Mouse (Mus musculus) testis, postnatal 14 days (tissue): Measurements from ENCODE around the gene Eif5a2.
A peak's percentile ranks its signal among the peaks of the same experiment; 100 is the strongest.
"Not testable (repeated sequence)": the region's sequence is repeated elsewhere in the genome, so short reads cannot be mapped to it uniquely, and the experiment has no call there.

Source experiments
- DNase-seq: peaks from one replicate; pipeline ENCODE4 v3.0.0; 2021; ENCODE audit warnings: low spot score

Gene Eif5a2

DNA sequence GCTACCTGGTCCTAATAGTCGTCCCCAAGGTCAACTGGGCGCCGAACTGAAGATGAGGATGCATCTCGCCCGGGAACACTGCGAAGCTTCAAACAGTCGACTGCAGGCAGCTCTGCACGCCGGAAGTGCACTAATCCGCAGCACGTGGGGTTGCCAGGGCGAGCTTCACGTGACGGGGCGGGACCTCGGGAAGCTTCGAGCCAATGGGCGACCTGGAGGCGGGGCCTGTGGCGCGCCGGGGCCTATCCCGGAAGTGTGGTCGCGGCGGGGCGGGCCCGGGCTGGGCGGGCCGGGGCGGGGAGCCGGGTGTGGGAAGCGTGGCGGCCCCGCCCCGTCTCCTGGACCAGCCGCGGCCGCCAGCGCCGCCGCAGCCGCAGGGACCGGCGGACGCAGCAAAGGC, at the start of gene Eif5a2:
Gene Eif5a2, plus strand, starts transcription at position 283 of the 400 bp plus-strand sequence.
- DNase-seq: peak; percentile 95

GRCm38 (mm10) chr3:28734712-28735111, 46.4 kb upstream of the Eif5a2 start:
- no peak for DNase-seq

GRCm38 (mm10) chr3:28736981-28737380, 44.1 kb upstream of the Eif5a2 start:
- DNase-seq: no peak

GRCm38 (mm10) chr3:28740353-28740752, 40.7 kb upstream of the Eif5a2 start:
- no peak for DNase-seq

GRCm38 (mm10) chr3:28743251-28743650, 37.8 kb upstream of the Eif5a2 start:
- DNase-seq: no peak

GRCm38 (mm10) chr3:28745835-28746483, 35.1 kb upstream of the Eif5a2 start:
- DNase-seq: peak; percentile 42

DNA sequence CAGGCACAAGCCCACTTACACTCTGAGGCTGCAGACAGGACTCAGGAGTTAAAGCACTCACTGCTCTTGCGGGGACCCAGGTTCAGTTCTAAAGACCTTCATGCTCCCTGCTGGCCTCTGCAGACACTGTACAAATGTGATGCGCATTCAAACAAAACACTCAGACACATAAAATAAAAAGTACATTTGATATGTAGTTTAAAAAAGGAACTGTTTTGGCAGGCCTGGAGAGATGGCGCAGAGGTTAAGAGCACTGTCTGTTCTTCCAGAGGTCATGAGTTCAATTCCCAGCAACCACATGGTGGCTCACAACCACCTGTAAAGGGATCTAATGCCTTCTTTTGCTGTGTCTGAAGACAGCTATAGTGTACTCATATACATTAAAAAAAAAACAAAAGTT, 32.9 kb upstream of the Eif5a2 start:
- DNase-seq: no peak

DNA sequence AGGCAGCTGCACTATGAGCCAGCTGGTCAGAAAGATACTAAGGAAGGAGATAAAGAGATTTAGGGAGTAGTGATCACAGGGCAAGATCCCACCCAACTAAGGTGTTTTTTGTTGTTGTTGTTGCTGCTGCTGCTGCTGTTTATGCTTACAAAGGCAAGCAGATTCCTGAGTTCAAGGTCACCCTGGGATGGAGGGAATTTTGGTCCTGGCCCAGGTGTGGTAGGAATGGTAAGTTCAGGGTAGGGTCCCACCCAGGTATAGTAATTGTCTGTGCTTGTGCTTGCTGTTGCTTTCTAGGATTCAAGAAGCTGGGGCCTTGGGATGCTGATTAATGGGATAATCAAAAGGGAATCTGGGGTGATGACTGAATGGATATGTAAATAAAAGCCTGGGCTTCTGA, 32.1 kb upstream of the Eif5a2 start:
- no peak for DNase-seq

GRCm38 (mm10) chr3:28755477-28755876, 25.6 kb upstream of the Eif5a2 start:
- no peak for DNase-seq

- DNase-seq: no peak
Measured at GRCm38 (mm10) chr3:28761225-28761789, 19.8 kb upstream of the Eif5a2 start.

- no peak for DNase-seq
Measured at GRCm38 (mm10) chr3:28766935-28767334, 14.1 kb upstream of the Eif5a2 start.

DNA sequence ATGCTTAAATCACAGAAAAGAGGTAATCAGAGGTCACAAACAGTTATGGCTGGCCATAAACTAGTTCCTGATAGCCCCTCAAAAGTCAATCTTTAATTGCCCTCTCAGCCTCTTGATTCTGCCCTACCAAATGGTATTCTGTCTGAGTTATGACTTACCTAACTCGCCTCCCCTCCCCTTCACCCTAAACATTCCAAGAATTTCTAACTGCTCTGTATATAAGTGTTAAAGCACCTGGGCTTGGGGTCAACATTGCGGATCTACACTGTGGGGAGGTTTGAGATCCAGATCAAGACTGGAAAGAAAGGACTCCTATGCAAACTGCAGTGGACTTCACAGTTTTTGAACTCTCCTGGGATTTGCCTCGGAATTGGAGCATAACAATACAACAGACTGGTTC, 12.9 kb upstream of the Eif5a2 start:
- no peak for DNase-seq

- DNase-seq: not testable (repeated sequence)
Measured at GRCm38 (mm10) chr3:28772919-28773318, 8.2 kb upstream of the Eif5a2 start.

- no peak for DNase-seq
Measured at GRCm38 (mm10) chr3:28775361-28775760, 5.7 kb upstream of the Eif5a2 start.

DNA sequence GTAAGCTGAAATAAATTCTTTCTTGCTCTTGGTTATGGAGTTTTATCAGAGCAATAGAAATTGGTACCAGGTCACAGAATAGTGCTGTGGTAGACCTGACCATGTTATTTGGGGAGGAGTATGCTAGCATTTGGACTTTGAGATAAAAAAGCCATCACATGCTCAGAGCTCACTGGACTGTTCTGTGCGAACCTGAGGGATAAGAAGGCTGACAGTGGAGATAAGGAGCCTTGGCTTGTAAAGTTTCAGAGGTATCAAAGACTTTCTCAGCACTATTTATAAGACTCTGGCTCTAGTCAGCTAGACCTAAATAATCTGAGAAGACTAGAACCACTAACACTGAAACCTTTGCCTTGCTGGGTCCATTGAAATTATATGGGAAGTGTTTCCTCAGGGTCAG, 5.1 kb upstream of the Eif5a2 start:
- DNase-seq: no peak

DNA sequence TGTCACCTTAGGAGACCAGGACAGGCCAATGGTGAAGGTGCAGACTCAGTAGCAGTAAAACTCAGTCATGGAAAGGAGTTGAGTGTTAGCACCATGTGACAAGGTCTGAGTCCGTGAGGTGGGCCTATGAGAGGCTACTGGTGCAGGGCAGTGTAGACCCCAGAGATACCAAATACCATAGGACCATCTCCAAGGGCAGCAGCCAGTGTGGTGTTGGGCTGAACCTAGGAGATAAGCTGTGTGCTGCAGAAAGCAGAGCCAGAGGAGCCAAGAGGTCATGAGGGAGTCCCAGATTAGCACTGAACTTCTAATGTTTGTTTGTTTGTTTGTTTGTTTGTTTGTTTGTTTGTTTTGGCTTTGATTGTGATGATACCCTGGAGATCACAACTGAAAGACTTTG, 4.6 kb upstream of the Eif5a2 start:
- no peak for DNase-seq

DNA sequence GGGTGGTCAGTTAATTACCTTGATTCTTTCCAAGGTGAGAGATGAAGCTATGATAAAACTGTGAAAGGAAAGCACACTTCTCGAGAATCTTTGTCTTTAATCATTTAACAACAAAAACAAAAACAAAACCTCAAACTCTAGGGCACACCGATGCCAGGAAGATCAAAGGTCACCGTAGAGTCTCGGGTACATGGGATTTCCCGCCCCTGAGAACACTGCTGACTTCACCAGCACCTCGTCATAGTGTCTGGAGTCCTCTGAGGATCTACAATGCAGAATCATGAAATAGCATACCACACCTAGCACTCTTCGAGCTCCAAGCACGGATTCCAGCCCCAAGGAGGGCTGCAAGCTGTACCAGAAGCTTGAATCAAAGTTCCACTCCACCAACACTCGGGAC, 565 bp upstream of the Eif5a2 start:
- DNase-seq: no peak

- DNase-seq: no peak
Measured at GRCm38 (mm10) chr3:28781422-28781821, 346 bp downstream of the Eif5a2 start.

DNA sequence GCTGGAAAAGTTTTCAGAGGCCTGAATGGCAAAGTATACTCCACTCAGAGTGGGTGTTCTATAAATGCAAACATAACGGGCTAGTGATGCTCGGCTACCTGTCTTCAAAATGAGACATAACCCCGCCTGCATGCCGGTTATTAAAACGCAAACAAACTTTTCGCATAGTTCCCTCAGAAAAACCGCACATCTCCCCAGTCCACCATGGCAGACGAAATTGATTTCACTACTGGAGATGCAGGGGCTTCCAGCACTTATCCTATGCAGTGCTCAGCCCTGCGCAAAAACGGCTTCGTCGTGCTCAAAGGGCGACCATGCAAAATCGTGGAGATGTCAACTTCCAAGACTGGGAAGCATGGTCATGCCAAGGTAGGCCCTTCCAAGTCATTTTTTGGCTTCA, 772 bp downstream of the Eif5a2 start:
- no peak for DNase-seq

DNA sequence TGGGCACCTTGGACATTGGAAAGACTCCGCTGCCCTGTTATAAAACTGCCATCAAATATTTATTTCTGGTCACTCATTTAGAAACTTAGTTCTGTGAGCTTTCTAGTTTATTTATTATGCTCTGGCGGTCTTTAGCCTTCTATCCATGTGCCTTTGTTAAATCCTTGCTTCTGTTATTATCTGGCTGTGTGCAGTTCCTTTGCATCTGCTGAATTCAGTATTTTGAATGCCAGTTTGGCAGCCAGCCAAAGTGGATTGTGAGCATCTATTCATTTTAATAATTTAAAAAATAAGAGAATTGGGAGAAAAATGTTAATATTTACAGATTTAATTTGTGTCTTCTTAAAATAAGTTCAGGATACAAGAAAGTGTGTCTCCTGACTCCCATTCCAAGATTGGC, 3.1 kb downstream of the Eif5a2 start:
- no peak for DNase-seq

- no peak for DNase-seq
Measured at GRCm38 (mm10) chr3:28794835-28795234, 13.8 kb downstream of the Eif5a2 start.

DNA sequence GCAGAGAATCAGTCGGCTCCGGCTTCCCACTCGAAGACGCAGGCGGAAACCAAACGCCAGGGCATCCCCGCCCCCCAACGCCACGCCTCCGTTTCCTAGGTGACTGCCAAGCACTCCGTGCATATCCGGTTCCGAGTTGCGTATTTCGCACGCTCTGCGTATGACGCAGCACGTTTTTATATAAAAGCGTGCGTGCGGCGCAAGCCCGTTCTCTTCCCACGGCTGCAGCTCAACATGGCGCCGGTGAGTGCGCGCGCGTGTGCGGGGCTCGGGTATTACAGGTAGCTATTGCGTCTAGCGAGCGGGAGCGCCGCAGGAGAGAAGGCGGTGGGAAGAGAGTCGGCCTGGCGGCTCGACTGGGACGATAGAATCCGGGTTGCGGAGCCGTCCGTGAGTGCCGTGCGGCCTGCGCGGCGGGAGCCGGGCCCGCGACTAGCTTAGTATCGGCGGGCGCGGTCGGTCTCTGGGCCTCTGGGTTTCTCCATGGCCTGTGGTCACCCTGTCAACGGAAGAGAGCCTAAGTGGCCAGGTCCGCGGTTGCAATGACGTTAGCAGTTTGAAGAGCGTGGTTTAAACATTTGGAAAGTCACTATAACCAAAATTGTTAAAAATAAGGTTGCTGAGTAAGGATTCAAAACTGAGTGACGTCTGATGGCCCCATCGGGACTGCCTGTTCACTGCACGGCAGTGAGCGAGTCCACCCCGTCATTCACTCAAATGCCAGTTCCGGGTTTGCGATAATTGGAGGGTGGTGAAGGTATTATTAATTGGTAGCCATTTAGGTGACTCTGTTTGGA, 24.4 kb downstream of the Eif5a2 start, which contains the start of gene Rpl22l1:
Gene Rpl22l1, plus strand, starts transcription at position 136 of the 797 bp plus-strand sequence.
- peak; percentile 97 for DNase-seq

DNA sequence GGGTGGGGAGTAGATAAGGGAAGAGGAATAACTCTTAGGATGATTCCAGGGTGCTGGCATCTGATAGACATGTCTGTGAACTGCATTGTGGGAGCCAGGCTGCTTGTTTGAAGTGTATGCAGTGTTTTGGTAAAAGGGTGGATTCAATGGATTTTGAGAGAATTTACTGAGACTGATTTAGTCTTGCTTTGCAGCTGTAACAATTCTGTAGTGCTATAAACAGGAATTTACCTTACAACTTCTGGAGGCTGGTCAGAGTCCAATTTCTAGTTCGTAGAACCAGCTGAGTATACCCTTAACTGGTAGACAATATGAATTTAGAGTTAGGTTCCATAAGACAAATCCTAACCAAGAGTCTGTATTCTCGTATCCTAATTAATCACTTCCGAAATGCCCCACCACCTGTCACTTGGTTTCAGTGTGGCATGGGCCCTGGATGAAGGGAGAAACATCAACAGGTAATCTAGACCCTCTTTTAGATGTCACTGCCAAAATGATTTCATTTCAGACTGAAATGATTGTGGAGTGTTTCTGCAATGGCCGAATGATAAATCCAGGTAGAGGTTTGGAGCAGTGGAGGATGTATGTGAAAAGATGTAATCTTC, 27.1 kb downstream of the Eif5a2 start:
- no peak for DNase-seq
